Mouse (Mus musculus) embryonic facial prominence, embryonic 15.5 days (tissue): Measurements from ENCODE around the gene Pwwp2b. TPM values are rescaled to one million over a fixed set of nuclear protein-coding genes. Genes with fewer than 3 reads are reported as not detected.

Experiments
- ATAC-seq: fragments of 200-750 bp; cut with Nextera tagmentation; 2 replicates; pipeline ENCODE4 v1.8.0; 2017; ENCODE audit warnings: low read depth, moderate TSS enrichment; ENCODE audit not compliant: insufficient number of reproducible peaks, low FRiP score, low TSS enrichment
- H3K27ac ChIP-seq: fragments of 300-500 bp; sonication (generic); replicated peaks from 2 replicates; pipeline ENCODE4 v1.5.1; 2015; ENCODE audit warnings: mild to moderate bottlenecking, inconsistent platforms
- H3K27me3 ChIP-seq: fragments of 300-500 bp; sonication (generic); 2 replicates; pipeline ENCODE4 v1.6.1; 2015; ENCODE audit warnings: inconsistent platforms
- H3K36me3 ChIP-seq: fragments of 300-500 bp; sonication (generic); 2 replicates; pipeline ENCODE4 v1.6.1; 2015; ENCODE audit warnings: mild to moderate bottlenecking, inconsistent platforms
- H3K4me1 ChIP-seq: fragments of 300-500 bp; sonication (generic); 2 replicates; pipeline ENCODE4 v1.6.1; 2015; ENCODE audit warnings: inconsistent platforms
- H3K4me2 ChIP-seq: fragments of 300-500 bp; sonication (generic); replicated peaks from 2 replicates; pipeline ENCODE4 v1.6.1; 2015; ENCODE audit warnings: mild to moderate bottlenecking, inconsistent platforms
- H3K4me3 ChIP-seq: fragments of 300-500 bp; sonication (generic); replicated peaks from 2 replicates; pipeline ENCODE4 v1.5.1; 2015; ENCODE audit warnings: mild to moderate bottlenecking, inconsistent platforms
- H3K9ac ChIP-seq: fragments of 300-500 bp; sonication (generic); 2 replicates; pipeline ENCODE4 v1.6.1; 2015; ENCODE audit warnings: inconsistent platforms
- H3K9me3 ChIP-seq: fragments of 300-500 bp; sonication (generic); replicated peaks from 2 replicates; pipeline ENCODE4 v1.6.1; 2016; ENCODE audit warnings: inconsistent platforms
- WGBS: fragments of 180-500 bp; shearing (Covaris S2); methylation state at CpG from one replicate; pipeline ENCODE4 v1.1.7; 2015; 5-methylcytosine and 5-hydroxymethylcytosine counted together
- polyA plus RNA-seq: library from polyadenylated mRNA; unstranded; fragments of >200 nt; fragmentation: Nextera tagmentation; extraction: Ambion mirVana; gene quantifications from 2 replicates; pipeline ENCODE4 v1.2.1, GENCODE M21; 2015

Pwwp2b gene
- polyA plus RNA-seq, 1 experiment from 2014 or later = 18.9 TPM

- Histone ChIP-seq H3K4me2 (no peak overlapping the region), H3K9me3 (no peaks in the 10 kb centered on the region), H3K27me3 (no peaks in the 10 kb centered on the region), H3K9ac (no peak overlapping the region), H3K27ac (no peak overlapping the region), H3K4me3 (no peak overlapping the region), H3K36me3 (no peaks in the 10 kb centered on the region), H3K4me1 (peaks cover 14% of the 10 kb centered on the region; the same call in 1 of the 2 replicates)
- no peak for ATAC-seq
- 37% methylated on average over 6 of the region's 6 CpGs for WGBS
These were observed 55.2 kb downstream of the Pwwp2b start for GRCm38 (mm10) chr7:139303280-139304011.

- H3K27ac ChIP-seq = no peak overlapping the region
- no peaks in the 10 kb centered on the region for H3K36me3 ChIP-seq
- H3K4me2 ChIP-seq = no peak overlapping the region
- no peak overlapping the region for H3K9ac ChIP-seq
- no peak for ATAC-seq
- H3K4me3 ChIP-seq = no peak overlapping the region
- H3K9me3 ChIP-seq = no peaks in the 10 kb centered on the region
- 0 out of 2 replicates have a peak, but pooled peaks cover 15% of the 10 kb centered on the region for H3K4me1 ChIP-seq
- 37% methylated on average over 5 of the region's 5 CpGs for WGBS
- no peaks in the 10 kb centered on the region for H3K27me3 ChIP-seq
These were observed 56.0 kb downstream of the Pwwp2b start for GRCm38 (mm10) chr7:139304322-139304721.

GRCm38 (mm10) chr7:139307056-139307455, 58.8 kb downstream of the Pwwp2b start:
- Histone ChIP-seq H3K9ac (no peak overlapping the region), H3K27ac (no peak overlapping the region), H3K9me3 (no peaks in the 10 kb centered on the region), H3K36me3 (no peaks in the 10 kb centered on the region), H3K27me3 (no peaks in the 10 kb centered on the region), H3K4me3 (no peak overlapping the region), H3K4me2 (no peak overlapping the region), H3K4me1 (0 out of 2 replicates have a peak, but pooled peaks cover 13% of the 10 kb centered on the region)
- WGBS = 60% methylated on average over 2 of the region's 2 CpGs
- ATAC-seq = no peak

GRCm38 (mm10) chr7:139308140-139308895, 60.0 kb downstream of the Pwwp2b start:
- Histone ChIP-seq H3K4me2 (no peak overlapping the region), H3K4me1 (0 out of 2 replicates have a peak, but pooled peaks cover 13% of the 10 kb centered on the region), H3K9ac (no peak overlapping the region), H3K27ac (no peak overlapping the region), H3K4me3 (no peak overlapping the region), H3K9me3 (no peaks in the 10 kb centered on the region), H3K36me3 (no peaks in the 10 kb centered on the region), H3K27me3 (no peaks in the 10 kb centered on the region)
- ATAC-seq = no peak
- WGBS = 59% methylated on average over 8 of the region's 8 CpGs

GRCm38 (mm10) chr7:139309106-139309505, 60.8 kb downstream of the Pwwp2b start:
- ATAC-seq = peak; percentile 69
- no peak overlapping the region for H3K9ac ChIP-seq
- H3K36me3 ChIP-seq = no peaks in the 10 kb centered on the region
- H3K4me3 ChIP-seq = no peak overlapping the region
- no peaks in the 10 kb centered on the region for H3K9me3 ChIP-seq
- H3K4me1 ChIP-seq = 0 out of 2 replicates have a peak, but pooled peaks cover 10% of the 10 kb centered on the region
- 13% methylated on average over 2 of the region's 2 CpGs for WGBS
- no peak overlapping the region for H3K27ac ChIP-seq
- no peaks in the 10 kb centered on the region for H3K27me3 ChIP-seq
- H3K4me2 ChIP-seq = no peak overlapping the region

- Histone ChIP-seq H3K27me3 (no peaks in the 10 kb centered on the region), H3K4me1 (0 out of 2 replicates have a peak, but pooled peaks cover 10% of the 10 kb centered on the region), H3K4me3 (no peak overlapping the region), H3K36me3 (no peaks in the 10 kb centered on the region), H3K9me3 (no peaks in the 10 kb centered on the region), H3K9ac (no peak overlapping the region), H3K27ac (no peak overlapping the region), H3K4me2 (no peak overlapping the region)
- 57% methylated on average over 6 of the region's 6 CpGs for WGBS
- ATAC-seq = no peak
These were observed 62.2 kb downstream of the Pwwp2b start for GRCm38 (mm10) chr7:139310487-139310951.

GRCm38 (mm10) chr7:139312686-139313085, 64.4 kb downstream of the Pwwp2b start:
- Histone ChIP-seq H3K4me3 (no peak overlapping the region), H3K9me3 (no peaks in the 10 kb centered on the region), H3K4me2 (no peak overlapping the region), H3K27me3 (no peaks in the 10 kb centered on the region), H3K36me3 (no peaks in the 10 kb centered on the region), H3K27ac (no peak overlapping the region), H3K9ac (no peak overlapping the region), H3K4me1 (0 out of 2 replicates have a peak, but pooled peaks cover 10% of the 10 kb centered on the region)
- 79% methylated on average over 5 of the region's 5 CpGs for WGBS
- no peak for ATAC-seq

GRCm38 (mm10) chr7:139313413-139313812, 65.1 kb downstream of the Pwwp2b start:
- Histone ChIP-seq H3K27ac (no peak overlapping the region), H3K27me3 (no peaks in the 10 kb centered on the region), H3K4me2 (no peak overlapping the region), H3K4me1 (0 out of 2 replicates have a peak, but pooled peaks cover 9% of the 10 kb centered on the region), H3K9ac (no peak overlapping the region), H3K36me3 (no peaks in the 10 kb centered on the region), H3K9me3 (no peaks in the 10 kb centered on the region), H3K4me3 (no peak overlapping the region)
- no peak for ATAC-seq
- 82% methylated on average over 5 of the region's 5 CpGs for WGBS

GRCm38 (mm10) chr7:139314716-139315115, 66.4 kb downstream of the Pwwp2b start:
- Histone ChIP-seq H3K4me2 (no peak overlapping the region), H3K27me3 (no peaks in the 10 kb centered on the region), H3K9ac (no peak overlapping the region), H3K4me3 (no peak overlapping the region), H3K27ac (no peak overlapping the region), H3K4me1 (peaks cover under 1% of the 10 kb centered on the region; the same call in 1 of the 2 replicates), H3K36me3 (no peaks in the 10 kb centered on the region), H3K9me3 (no peaks in the 10 kb centered on the region)
- 85% methylated on average over 3 of the region's 3 CpGs for WGBS
- ATAC-seq = no peak

- Histone ChIP-seq H3K4me2 (no peak overlapping the region), H3K36me3 (no peaks in the 10 kb centered on the region), H3K4me1 (peaks cover 4% of the 10 kb centered on the region; the same call in 1 of the 2 replicates), H3K4me3 (no peak overlapping the region), H3K9me3 (no peaks in the 10 kb centered on the region), H3K9ac (no peak overlapping the region), H3K27ac (peak overlapping the region; percentile 39), H3K27me3 (no peaks in the 10 kb centered on the region)
- WGBS = 33% methylated on average over 1 of the region's 1 CpGs
- ATAC-seq = peak; percentile 71; the same call in 1 of the 2 replicates
These were observed 70.7 kb downstream of the Pwwp2b start for GRCm38 (mm10) chr7:139319006-139319411.
